Mouse (Mus musculus): ENCODE measurements around the gene Myo15. TPM values are rescaled to one million over a fixed set of nuclear protein-coding genes. Genes with fewer than 3 reads are reported as not detected.
A peak's percentile ranks its signal among the peaks of the same experiment; 100 is the strongest.

Gene Myo15
- polyA plus RNA-seq, 1 experiment from 2014 or later = 0.64 TPM

DNA sequence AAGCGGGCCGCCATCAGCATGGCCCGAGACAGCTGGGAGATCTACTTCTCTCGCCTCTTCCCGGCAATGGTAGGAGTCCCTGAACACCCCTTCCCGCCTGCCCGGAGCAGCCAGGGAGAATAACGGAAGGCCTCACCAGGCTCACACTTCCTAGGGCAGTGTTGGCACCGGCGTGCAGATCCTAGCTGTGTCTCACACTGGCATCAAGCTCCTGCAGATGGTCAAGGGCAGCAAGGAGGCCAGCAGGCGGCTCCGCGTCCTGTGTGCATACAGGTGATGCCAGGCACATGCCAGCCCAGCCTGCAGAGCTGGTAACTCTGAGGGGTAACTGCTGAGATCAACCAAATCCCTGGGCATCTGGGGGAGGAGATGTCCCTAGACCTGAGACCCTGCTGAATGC lies 38.1 kb downstream of the Myo15 start:
- WGBS = 83% methylated on average over 13 of the region's 13 CpGs
- Histone ChIP-seq H3K4me1 (replicated peaks) (peaks cover 14% of the 10 kb centered on the region), H3K36me3 (no peaks in the 10 kb centered on the region), H3K9me3 (no peaks in the 10 kb centered on the region), H3K27me3 (peaks cover 44% of the 10 kb centered on the region), H3K27ac (no peak overlapping the region), H3K9ac (replicated peaks) (no peak overlapping the region), H3K4me2 (no peak overlapping the region), H3K4me3 (replicated peaks) (no peak overlapping the region)
- ATAC-seq (ENCODE audit: insufficient number of reproducible peaks, insufficient read depth, low FRiP score, low TSS enrichment, low read depth) = no peak

GRCm38 (mm10) chr11:60508950-60509349 lies 39.8 kb downstream of the Myo15 start:
- Histone ChIP-seq H3K4me1 (replicated peaks) (peaks cover 14% of the 10 kb centered on the region), H3K27ac (no peak overlapping the region), H3K36me3 (no peaks in the 10 kb centered on the region), H3K9ac (replicated peaks) (peak overlapping the region; percentile 59), H3K9me3 (no peaks in the 10 kb centered on the region), H3K4me2 (peak overlapping the region; percentile 74), H3K27me3 (peaks cover 44% of the 10 kb centered on the region), H3K4me3 (replicated peaks) (peak overlapping the region; percentile 44)
- 4% methylated on average over 11 of the region's 11 CpGs for WGBS
- ATAC-seq (ENCODE audit: insufficient number of reproducible peaks, insufficient read depth, low FRiP score, low TSS enrichment, low read depth) = peak; percentile 33; the same call in 1 of the 2 replicates

GRCm38 (mm10) chr11:60509500-60509899 lies 40.4 kb downstream of the Myo15 start:
- peak; percentile 61 for ATAC-seq (ENCODE audit: insufficient number of reproducible peaks, insufficient read depth, low FRiP score, low TSS enrichment, low read depth)
- peak overlapping the region; percentile 74 for H3K4me2 ChIP-seq
- peak overlapping the region; percentile 54; the same call in 1 of the 2 replicates for H3K27ac ChIP-seq
- peaks cover 44% of the 10 kb centered on the region for H3K27me3 ChIP-seq
- peaks cover 14% of the 10 kb centered on the region for H3K4me1 ChIP-seq (replicated peaks)
- H3K9ac ChIP-seq (replicated peaks) = peak overlapping the region; percentile 59
- WGBS = 0% methylated on average over 25 of the region's 25 CpGs
- H3K4me3 ChIP-seq (replicated peaks) = peak overlapping the region; percentile 44
- no peaks in the 10 kb centered on the region for H3K36me3 ChIP-seq
- H3K9me3 ChIP-seq = no peaks in the 10 kb centered on the region

GRCm38 (mm10) chr11:60511893-60512292 lies 42.8 kb downstream of the Myo15 start:
- WGBS = 76% methylated on average over 1 of the region's 1 CpGs
- no peak for ATAC-seq (ENCODE audit: insufficient number of reproducible peaks, insufficient read depth, low FRiP score, low TSS enrichment, low read depth)
- no peaks in the 10 kb centered on the region for H3K9me3 ChIP-seq

DNA sequence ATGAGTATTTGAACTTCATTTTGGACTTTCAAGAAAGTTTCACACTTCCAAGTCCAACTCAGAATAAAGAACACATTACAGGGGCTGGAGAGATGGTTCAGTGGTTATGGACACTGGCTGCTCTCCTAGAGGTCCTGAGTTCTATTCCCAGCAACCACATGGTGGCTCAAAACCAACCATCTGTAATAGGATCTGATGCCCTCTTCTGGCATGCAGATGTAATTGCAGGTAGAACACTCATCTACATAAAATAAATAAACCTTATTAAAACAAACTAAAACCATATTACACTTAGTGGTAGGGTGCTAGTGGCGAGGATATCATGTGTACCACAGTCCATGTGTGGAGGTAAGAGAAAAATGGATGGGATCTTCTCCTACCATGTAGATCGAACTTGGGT lies 43.4 kb downstream of the Myo15 start:
- Histone ChIP-seq H3K9me3 (no peaks in the 10 kb centered on the region), H3K27me3 (peaks cover 36% of the 10 kb centered on the region), H3K4me1 (replicated peaks) (peaks cover 14% of the 10 kb centered on the region), H3K36me3 (no peaks in the 10 kb centered on the region), H3K4me2 (no peak overlapping the region), H3K27ac (no peak overlapping the region), H3K9ac (replicated peaks) (no peak overlapping the region), H3K4me3 (replicated peaks) (no peak overlapping the region)
- 79% methylated on average over 2 of the region's 2 CpGs for WGBS
- no peak for ATAC-seq (ENCODE audit: insufficient number of reproducible peaks, insufficient read depth, low FRiP score, low TSS enrichment, low read depth)

More at GRCm38 (mm10) chr11:60511893-60512292, 42.8 kb downstream of the Myo15 start:
- Histone ChIP-seq H3K4me2 (no peak overlapping the region), H3K27me3 (peaks cover 42% of the 10 kb centered on the region), H3K4me1 (replicated peaks) (peaks cover 14% of the 10 kb centered on the region), H3K36me3 (no peaks in the 10 kb centered on the region), H3K27ac (no peak overlapping the region), H3K4me3 (replicated peaks) (no peak overlapping the region), H3K9ac (replicated peaks) (no peak overlapping the region)

- no peaks in the 10 kb centered on the region for H3K36me3 ChIP-seq
- H3K4me3 ChIP-seq (replicated peaks) = no peak overlapping the region
- no peak overlapping the region for H3K27ac ChIP-seq
- H3K9ac ChIP-seq (replicated peaks) = no peak overlapping the region
- H3K4me2 ChIP-seq = no peak overlapping the region
- H3K4me1 ChIP-seq (replicated peaks) = 0 out of 2 replicates have a peak, but pooled peaks cover under 1% of the 10 kb centered on the region
- no peak for ATAC-seq (ENCODE audit: insufficient number of reproducible peaks, insufficient read depth, low FRiP score, low TSS enrichment, low read depth)
- 75% methylated on average over 2 of the region's 2 CpGs for WGBS
- H3K27me3 ChIP-seq = peaks cover 16% of the 10 kb centered on the region
- no peaks in the 10 kb centered on the region for H3K9me3 ChIP-seq
Observed at GRCm38 (mm10) chr11:60514941-60515340, 45.8 kb downstream of the Myo15 start.

GRCm38 (mm10) chr11:60518305-60518704 lies 49.2 kb downstream of the Myo15 start:
- Histone ChIP-seq H3K9me3 (no peaks in the 10 kb centered on the region), H3K27ac (no peak overlapping the region), H3K36me3 (no peaks in the 10 kb centered on the region), H3K4me1 (replicated peaks) (0 out of 2 replicates have a peak, but pooled peaks cover 5% of the 10 kb centered on the region), H3K4me3 (replicated peaks) (no peak overlapping the region), H3K4me2 (no peak overlapping the region), H3K27me3 (no peaks in the 10 kb centered on the region), H3K9ac (replicated peaks) (no peak overlapping the region)
- 69% methylated on average over 4 of the region's 4 CpGs for WGBS
- no peak for ATAC-seq (ENCODE audit: insufficient number of reproducible peaks, insufficient read depth, low FRiP score, low TSS enrichment, low read depth)

DNA sequence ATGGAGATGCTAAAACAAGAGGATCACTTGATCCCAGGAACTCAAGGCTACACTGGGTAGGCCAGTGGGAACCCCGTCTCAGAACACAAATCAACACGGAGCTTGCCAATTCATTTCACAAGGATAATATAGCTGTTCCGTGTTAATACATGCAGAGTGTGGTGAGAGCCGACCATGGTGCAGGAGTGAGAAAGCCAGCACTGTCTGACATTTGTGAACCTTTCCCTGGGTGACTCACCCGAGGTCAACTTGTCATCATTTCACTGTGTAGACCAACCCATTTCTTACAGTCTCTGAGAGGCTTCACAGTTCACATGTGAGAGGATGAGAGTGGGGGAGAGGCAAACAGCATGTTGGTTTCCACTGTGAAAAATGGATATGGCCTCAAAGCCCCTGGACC lies 52.9 kb downstream of the Myo15 start:
- Histone ChIP-seq H3K27ac (no peak overlapping the region), H3K9ac (replicated peaks) (no peak overlapping the region), H3K9me3 (no peaks in the 10 kb centered on the region), H3K4me1 (replicated peaks) (0 out of 2 replicates have a peak, but pooled peaks cover 5% of the 10 kb centered on the region), H3K4me2 (no peak overlapping the region), H3K36me3 (no peaks in the 10 kb centered on the region), H3K4me3 (replicated peaks) (no peak overlapping the region), H3K27me3 (no peaks in the 10 kb centered on the region)
- no peak for ATAC-seq (ENCODE audit: insufficient number of reproducible peaks, insufficient read depth, low FRiP score, low TSS enrichment, low read depth)
- WGBS = 72% methylated on average over 5 of the region's 5 CpGs

DNA sequence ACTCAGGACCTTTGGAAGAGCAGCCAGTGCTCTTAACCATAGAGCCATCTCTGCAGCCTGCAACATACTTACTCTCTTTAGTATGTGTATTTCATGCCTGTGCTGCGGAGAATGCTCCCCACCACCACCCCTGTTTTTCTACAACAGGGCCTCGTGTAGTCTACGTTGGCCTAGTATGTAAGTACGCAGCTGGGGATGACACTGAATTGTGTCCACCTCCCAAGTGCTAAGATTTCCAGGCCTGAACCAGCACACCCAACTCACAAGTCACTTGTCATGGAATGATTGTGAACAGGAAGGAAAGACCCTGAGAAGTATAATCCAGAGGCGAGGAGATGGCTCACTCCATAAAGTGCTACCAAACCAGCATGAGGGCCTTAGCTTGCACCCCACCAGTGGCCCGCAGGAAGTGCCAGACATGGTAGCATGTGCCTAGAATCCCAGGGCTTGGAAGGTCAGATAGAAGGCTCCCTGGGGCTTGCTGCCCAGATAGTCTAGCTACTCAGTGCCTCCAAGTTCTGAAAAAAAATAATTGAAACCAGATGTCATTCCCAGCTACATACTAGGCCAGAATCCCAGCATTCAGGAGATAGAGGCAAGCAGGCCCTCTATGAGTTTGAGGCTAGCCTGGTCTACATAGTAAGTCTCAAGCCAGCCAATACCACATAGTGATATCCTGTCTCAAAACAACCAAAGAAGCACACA lies 53.7 kb downstream of the Myo15 start:
- ATAC-seq (ENCODE audit: insufficient number of reproducible peaks, insufficient read depth, low FRiP score, low TSS enrichment, low read depth) = no peak
- Histone ChIP-seq H3K9ac (replicated peaks) (no peak overlapping the region), H3K4me2 (no peak overlapping the region), H3K4me3 (replicated peaks) (no peak overlapping the region), H3K36me3 (no peaks in the 10 kb centered on the region), H3K9me3 (no peaks in the 10 kb centered on the region), H3K27ac (no peak overlapping the region), H3K4me1 (replicated peaks) (0 out of 2 replicates have a peak, but pooled peaks cover 5% of the 10 kb centered on the region), H3K27me3 (no peaks in the 10 kb centered on the region)
- WGBS = 81% methylated on average over 6 of the region's 6 CpGs

- WGBS = 73% methylated on average over 4 of the region's 4 CpGs
- Histone ChIP-seq H3K27me3 (no peaks in the 10 kb centered on the region), H3K4me3 (replicated peaks) (no peak overlapping the region), H3K27ac (no peak overlapping the region), H3K9me3 (no peaks in the 10 kb centered on the region), H3K9ac (replicated peaks) (no peak overlapping the region), H3K36me3 (no peaks in the 10 kb centered on the region), H3K4me2 (no peak overlapping the region), H3K4me1 (replicated peaks) (0 out of 2 replicates have a peak, but pooled peaks cover 5% of the 10 kb centered on the region)
- no peak for ATAC-seq (ENCODE audit: insufficient number of reproducible peaks, insufficient read depth, low FRiP score, low TSS enrichment, low read depth)
Observed at GRCm38 (mm10) chr11:60526461-60526860, 57.3 kb downstream of the Myo15 start.

DNA sequence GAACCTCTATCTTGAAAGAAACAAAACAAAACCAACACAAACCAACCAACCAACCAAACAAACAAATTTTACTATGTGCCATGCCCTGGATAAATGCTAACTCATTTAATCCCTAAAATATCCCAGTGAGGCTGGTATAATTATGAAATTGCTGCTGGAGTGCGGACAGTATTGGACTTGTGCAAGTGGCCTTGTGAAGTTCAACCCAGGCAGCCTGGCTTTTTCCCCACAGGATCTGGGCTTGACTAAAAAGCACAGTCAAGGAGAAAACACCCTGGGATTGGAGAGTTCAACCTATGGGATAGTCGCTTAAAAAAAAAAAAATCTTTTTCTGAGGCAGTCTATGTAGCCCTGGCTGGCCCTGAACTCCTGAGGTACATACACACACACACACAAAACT lies 66.5 kb downstream of the Myo15 start:
- peaks cover 3% of the 10 kb centered on the region; the same call in 1 of the 2 replicates for H3K36me3 ChIP-seq
- H3K27me3 ChIP-seq = no peaks in the 10 kb centered on the region
- WGBS = 85% methylated on average over 2 of the region's 2 CpGs
- no peak for ATAC-seq (ENCODE audit: insufficient number of reproducible peaks, insufficient read depth, low FRiP score, low TSS enrichment, low read depth)
- 0 out of 2 replicates have a peak overlapping the region, but pooled peaks have one; percentile 95 for H3K9ac ChIP-seq (replicated peaks)
- no peaks in the 10 kb centered on the region for H3K9me3 ChIP-seq
- peak overlapping the region; percentile 99; the same call in 1 of the 2 replicates for H3K27ac ChIP-seq
- peak overlapping the region; percentile 96 for H3K4me2 ChIP-seq
- peaks cover 20% of the 10 kb centered on the region for H3K4me1 ChIP-seq (replicated peaks)
- H3K4me3 ChIP-seq (replicated peaks) = peak overlapping the region; percentile 98; the same call in 1 of the 2 replicates
